Mouse (Mus musculus): ENCODE measurements around the gene Ccl28.
"Not testable (repeated sequence)": the region's sequence is repeated elsewhere in the genome, so short reads cannot be mapped to it uniquely, and the experiment has no call there.

The Ccl28 gene

GRCm38 (mm10) chr13:119619735-119620134, 3.9 kb upstream of the Ccl28 start:
- H3K9me3 ChIP-seq (ENCODE audit: low read length), result no peaks in the 10 kb centered on the region
- H3K4me1 ChIP-seq (replicated peaks; ENCODE audit: low read depth, low read length), result no peaks in the 10 kb centered on the region
- TF ChIP-seq NANOG (IDR thresholded peaks at IDR 0.05; ENCODE audit: borderline replicate concordance, low read length) (no peak), CTCF (conservative IDR thresholded peaks at IDR 0.05; ENCODE audit: low read length) (no peak), POU5F1 (IDR thresholded peaks at IDR 0.05; ENCODE audit: borderline replicate concordance, low read length) (no peak)
- H3K27me3 ChIP-seq (ENCODE audit: insufficient read depth, low read length), result no peaks in the 10 kb centered on the region
- no peaks in the 10 kb centered on the region for H3K36me3 ChIP-seq (ENCODE audit: insufficient read depth, low read length)
- no peak overlapping the region for H3K4me3 ChIP-seq (replicated peaks; ENCODE audit: low read length)

- H3K27me3 ChIP-seq (ENCODE audit: insufficient read depth, low read length); H3K4me1 ChIP-seq (replicated peaks; ENCODE audit: low read depth, low read length); H3K4me3 ChIP-seq (replicated peaks; ENCODE audit: low read length); H3K9me3 ChIP-seq (ENCODE audit: low read length); H3K36me3 ChIP-seq (ENCODE audit: insufficient read depth, low read length): not testable (repeated sequence)
These were observed 2.3 kb downstream of the Ccl28 start for GRCm38 (mm10) chr13:119625952-119626351.

GRCm38 (mm10) chr13:119631482-119632155, 8.0 kb downstream of the Ccl28 start:
- TF ChIP-seq POU5F1 (IDR thresholded peaks at IDR 0.05; ENCODE audit: borderline replicate concordance, low read length) (no peak), NANOG (IDR thresholded peaks at IDR 0.05; ENCODE audit: borderline replicate concordance, low read length) (no peak), CTCF (conservative IDR thresholded peaks at IDR 0.05; ENCODE audit: low read length) (no peak)
- H3K9me3 ChIP-seq (ENCODE audit: low read length), result no peaks in the 10 kb centered on the region; the same call in 1 of the 2 replicates
- no peaks in the 10 kb centered on the region for H3K4me1 ChIP-seq (replicated peaks; ENCODE audit: low read depth, low read length)
- no peaks in the 10 kb centered on the region for H3K36me3 ChIP-seq (ENCODE audit: insufficient read depth, low read length)
- no peak overlapping the region for H3K4me3 ChIP-seq (replicated peaks; ENCODE audit: low read length)
- H3K27me3 ChIP-seq (ENCODE audit: insufficient read depth, low read length), result no peaks in the 10 kb centered on the region

GRCm38 (mm10) chr13:119632156-119632548, 8.5 kb downstream of the Ccl28 start:
- TF ChIP-seq NANOG (IDR thresholded peaks at IDR 0.05; ENCODE audit: borderline replicate concordance, low read length) (no peak), CTCF (conservative IDR thresholded peaks at IDR 0.05; ENCODE audit: low read length) (no peak), POU5F1 (IDR thresholded peaks at IDR 0.05; ENCODE audit: borderline replicate concordance, low read length) (no peak)
- no peaks in the 10 kb centered on the region for H3K27me3 ChIP-seq (ENCODE audit: insufficient read depth, low read length)
- H3K4me3 ChIP-seq (replicated peaks; ENCODE audit: low read length), result no peak overlapping the region
- H3K4me1 ChIP-seq (replicated peaks; ENCODE audit: low read depth, low read length), result no peaks in the 10 kb centered on the region
- H3K36me3 ChIP-seq (ENCODE audit: insufficient read depth, low read length), result no peaks in the 10 kb centered on the region
- no peaks in the 10 kb centered on the region; the same call in 1 of the 2 replicates for H3K9me3 ChIP-seq (ENCODE audit: low read length)

- no peaks in the 10 kb centered on the region for H3K4me1 ChIP-seq (replicated peaks; ENCODE audit: low read depth, low read length)
- no peaks in the 10 kb centered on the region for H3K36me3 ChIP-seq (ENCODE audit: insufficient read depth, low read length)
- H3K27me3 ChIP-seq (ENCODE audit: insufficient read depth, low read length), result no peaks in the 10 kb centered on the region
- TF ChIP-seq NANOG (IDR thresholded peaks at IDR 0.05; ENCODE audit: borderline replicate concordance, low read length), result no peak
- no peaks in the 10 kb centered on the region; the same call in 1 of the 2 replicates for H3K9me3 ChIP-seq (ENCODE audit: low read length)
- no peak overlapping the region for H3K4me3 ChIP-seq (replicated peaks; ENCODE audit: low read length)
These were observed 11.9 kb downstream of the Ccl28 start for GRCm38 (mm10) chr13:119635496-119635895.

GRCm38 (mm10) chr13:119637837-119638236, 14.2 kb downstream of the Ccl28 start:
- no peaks in the 10 kb centered on the region for H3K36me3 ChIP-seq (ENCODE audit: insufficient read depth, low read length)
- no peaks in the 10 kb centered on the region for H3K9me3 ChIP-seq (ENCODE audit: low read length)

GRCm38 (mm10) chr13:119638449-119638848, 14.8 kb downstream of the Ccl28 start:
- TF ChIP-seq NANOG (IDR thresholded peaks at IDR 0.05; ENCODE audit: borderline replicate concordance, low read length), result no peak
- TF ChIP-seq CTCF (conservative IDR thresholded peaks at IDR 0.05; ENCODE audit: low read length), result no peak
- TF ChIP-seq POU5F1 (IDR thresholded peaks at IDR 0.05; ENCODE audit: borderline replicate concordance, low read length), result no peak
- Histone ChIP-seq H3K36me3 (ENCODE audit: insufficient read depth, low read length) (no peaks in the 10 kb centered on the region), H3K27me3 (ENCODE audit: insufficient read depth, low read length) (no peaks in the 10 kb centered on the region), H3K4me1 (replicated peaks; ENCODE audit: low read depth, low read length) (no peaks in the 10 kb centered on the region), H3K4me3 (replicated peaks; ENCODE audit: low read length) (no peak overlapping the region), H3K9me3 (ENCODE audit: low read length) (no peaks in the 10 kb centered on the region)

More at GRCm38 (mm10) chr13:119637837-119638236, 14.2 kb downstream of the Ccl28 start:
- TF ChIP-seq NANOG (IDR thresholded peaks at IDR 0.05; ENCODE audit: borderline replicate concordance, low read length) (no peak), CTCF (conservative IDR thresholded peaks at IDR 0.05; ENCODE audit: low read length) (no peak)
- H3K4me3 ChIP-seq (replicated peaks; ENCODE audit: low read length), result no peak overlapping the region
- H3K4me1 ChIP-seq (replicated peaks; ENCODE audit: low read depth, low read length), result no peaks in the 10 kb centered on the region
- H3K27me3 ChIP-seq (ENCODE audit: insufficient read depth, low read length), result no peaks in the 10 kb centered on the region

- Histone ChIP-seq H3K36me3 (ENCODE audit: insufficient read depth, low read length) (no peaks in the 10 kb centered on the region), H3K27me3 (ENCODE audit: insufficient read depth, low read length) (no peaks in the 10 kb centered on the region), H3K4me1 (replicated peaks; ENCODE audit: low read depth, low read length) (no peaks in the 10 kb centered on the region), H3K9me3 (ENCODE audit: low read length) (no peaks in the 10 kb centered on the region), H3K4me3 (replicated peaks; ENCODE audit: low read length) (no peak overlapping the region)
- TF ChIP-seq POU5F1 (IDR thresholded peaks at IDR 0.05; ENCODE audit: borderline replicate concordance, low read length) (no peak), CTCF (conservative IDR thresholded peaks at IDR 0.05; ENCODE audit: low read length) (no peak), NANOG (IDR thresholded peaks at IDR 0.05; ENCODE audit: borderline replicate concordance, low read length) (no peak)
These were observed 15.7 kb downstream of the Ccl28 start for GRCm38 (mm10) chr13:119639302-119639701.

- Histone ChIP-seq H3K36me3 (ENCODE audit: insufficient read depth, low read length) (no peaks in the 10 kb centered on the region), H3K4me1 (replicated peaks; ENCODE audit: low read depth, low read length) (no peaks in the 10 kb centered on the region), H3K4me3 (replicated peaks; ENCODE audit: low read length) (no peak overlapping the region), H3K9me3 (ENCODE audit: low read length) (no peaks in the 10 kb centered on the region), H3K27me3 (ENCODE audit: insufficient read depth, low read length) (no peaks in the 10 kb centered on the region)
- TF ChIP-seq POU5F1 (IDR thresholded peaks at IDR 0.05; ENCODE audit: borderline replicate concordance, low read length) (no peak), CTCF (conservative IDR thresholded peaks at IDR 0.05; ENCODE audit: low read length) (peak; percentile 53)
These were observed 16.9 kb downstream of the Ccl28 start for GRCm38 (mm10) chr13:119640504-119640903.
